Mouse (Mus musculus) right cerebral cortex, postnatal 10 days (tissue): ENCODE data around the gene Olfr582.

Source experiments
- DNase-seq, 2 experiments: peaks; one replicate each; pipeline ENCODE4 v3.0.0; 2021; ENCODE audit warnings: low spot score in 2 of 2

Olfr582 gene

DNA sequence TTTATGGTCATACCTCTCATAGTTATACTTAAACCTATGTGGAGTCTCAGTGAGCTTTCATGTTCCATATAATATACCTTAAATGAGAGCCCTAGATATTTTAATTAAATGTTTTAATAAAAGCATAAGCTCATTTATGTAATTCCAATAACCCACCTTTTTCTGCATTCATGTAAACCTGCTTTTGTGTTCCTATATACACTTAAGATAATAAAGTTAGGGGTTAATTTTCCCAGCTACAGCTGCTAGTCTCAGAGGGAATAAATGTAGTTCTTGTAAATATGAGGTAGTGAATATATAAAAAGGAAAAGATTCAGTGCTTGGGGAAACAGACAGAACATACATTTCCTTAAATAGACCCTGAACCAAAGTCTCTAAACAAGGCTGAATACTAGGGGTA lies at the start of gene Olfr582:
Gene Olfr582 (plus strand): TSS at position 301 of the 400 bp plus-strand sequence.
- no peak for DNase-seq

DNA sequence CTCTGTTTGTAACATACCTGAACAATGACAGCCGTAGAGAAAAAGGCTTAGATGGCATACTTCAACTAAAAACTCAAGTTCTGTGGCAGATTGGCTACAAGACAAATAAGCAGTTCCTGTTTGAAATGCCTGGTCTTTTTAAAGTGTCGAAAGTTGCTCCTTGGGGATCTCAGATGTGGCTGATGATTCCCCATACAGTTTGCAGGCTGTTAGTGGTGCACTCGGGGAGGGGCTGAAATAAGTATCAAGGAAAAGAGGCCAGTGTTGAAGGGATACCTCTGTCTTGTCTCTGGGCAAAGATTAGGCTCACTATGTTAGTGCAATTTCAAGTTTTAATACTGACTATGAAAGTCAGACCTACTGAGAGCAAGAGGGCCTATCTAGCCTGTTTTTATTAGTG lies 48.6 kb upstream of the Olfr582 start, which contains the start of gene Olfr578:
Gene Olfr578 (minus strand): TSS at position 101 of the 400 bp plus-strand sequence.
- DNase-seq: no peak

DNA sequence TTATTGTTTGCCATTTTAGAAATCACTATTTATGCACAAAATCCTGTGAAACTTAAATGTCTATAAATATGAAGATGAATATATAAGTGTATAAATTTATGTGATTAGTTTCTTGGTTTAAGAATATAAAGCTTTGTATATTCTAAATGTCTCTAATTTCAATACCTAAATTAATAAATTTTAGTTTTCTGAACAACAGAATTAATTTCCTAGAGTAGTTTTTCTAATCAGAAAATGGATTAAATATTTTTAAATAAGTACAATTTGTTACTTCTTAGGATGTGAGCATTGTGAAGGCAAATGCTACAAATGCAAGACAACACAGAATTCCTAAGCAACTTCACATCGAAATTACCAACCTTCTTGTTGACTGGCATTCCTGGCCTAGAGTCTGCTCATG lies 13.2 kb downstream of the Olfr582 start, which contains the start of gene Olfr583:
Gene Olfr583 (plus strand): TSS at position 301 of the 400 bp plus-strand sequence.
- no peak for DNase-seq

DNA sequence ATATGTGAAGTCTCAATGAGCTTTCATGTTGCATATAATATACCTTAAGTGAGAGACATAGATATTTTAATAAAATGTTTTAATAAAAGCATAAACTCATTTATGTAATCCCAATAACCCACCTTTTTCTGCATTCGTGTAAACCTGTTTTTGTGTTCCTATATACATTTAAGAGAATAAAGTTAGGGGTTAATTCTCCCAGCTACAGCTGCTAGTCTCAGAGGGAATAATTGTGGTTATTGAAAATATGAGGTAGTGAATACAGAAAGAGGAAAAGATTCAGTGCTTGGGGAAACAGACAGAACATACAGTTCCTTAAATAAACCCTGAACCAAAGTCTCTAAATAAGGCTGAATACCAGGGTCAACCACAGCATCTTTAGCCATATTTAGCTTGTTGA lies 43.8 kb downstream of the Olfr582 start, which contains the start of gene Olfr584:
Gene Olfr584 (plus strand): TSS at position 301 of the 400 bp plus-strand sequence.
- DNase-seq: no peak
